Mouse (Mus musculus): ENCODE results near the gene Gm21310.
"Not testable (repeated sequence)": the region's sequence is repeated elsewhere in the genome, so short reads cannot be mapped to it uniquely, and the experiment has no call there.

Gm21310 gene

GRCm38 (mm10) chrY:10147083-10147482, at the start of gene Gm21310:
Gene Gm21310 (minus strand): TSS chrY:10147183.
- CTCF ChIA-PET, result not testable (repeated sequence)

Measured in spleen, embryonic (tissue).